Mouse (Mus musculus): ENCODE data around the gene Fam78b. TPM values are rescaled to one million over a fixed set of nuclear protein-coding genes. Genes with fewer than 3 reads are reported as not detected.
A peak's percentile ranks its signal among the peaks of the same experiment; 100 is the strongest.

The Fam78b gene
- polyA plus RNA-seq, 1 experiment: 0.17 TPM

GRCm38 (mm10) chr1:167085461-167085860 lies 84.2 kb downstream of the Fam78b start:
- H3K27me3 ChIP-seq (ENCODE audit: control insufficient read depth, insufficient read depth, low read length): no peaks in the 10 kb centered on the region
- H3K36me3 ChIP-seq (ENCODE audit: control insufficient read depth, insufficient read depth, low read length): no peaks in the 10 kb centered on the region
- no peak overlapping the region for H3K4me3 ChIP-seq (ENCODE audit: control insufficient read depth, low read depth, low read length)
- no peak overlapping the region for H3K27ac ChIP-seq (ENCODE audit: control insufficient read depth, insufficient read depth, low read depth, low read length)
- no peak for TF ChIP-seq POLR2A (IDR thresholded peaks at IDR 0.05; ENCODE audit: control insufficient read depth, low read depth, low read length)
- no peak for TF ChIP-seq CTCF (IDR thresholded peaks at IDR 0.05; ENCODE audit: control insufficient read depth, insufficient read depth, insufficient replicate concordance, low read depth, low read length)
- no peaks in the 10 kb centered on the region for H3K4me1 ChIP-seq (ENCODE audit: control insufficient read depth, insufficient read depth, low read length)

GRCm38 (mm10) chr1:167090466-167090865 lies 89.2 kb downstream of the Fam78b start:
- no peaks in the 10 kb centered on the region for H3K27me3 ChIP-seq (ENCODE audit: control insufficient read depth, insufficient read depth, low read length)
- H3K36me3 ChIP-seq (ENCODE audit: control insufficient read depth, insufficient read depth, low read length): no peaks in the 10 kb centered on the region
- H3K4me1 ChIP-seq (ENCODE audit: control insufficient read depth, insufficient read depth, low read length): no peaks in the 10 kb centered on the region
- no peak overlapping the region for H3K4me3 ChIP-seq (ENCODE audit: control insufficient read depth, low read depth, low read length)
- no peak overlapping the region for H3K27ac ChIP-seq (ENCODE audit: control insufficient read depth, insufficient read depth, low read depth, low read length)
- TF ChIP-seq CTCF (IDR thresholded peaks at IDR 0.05; ENCODE audit: control insufficient read depth, insufficient read depth, insufficient replicate concordance, low read depth, low read length) (no peak), POLR2A (IDR thresholded peaks at IDR 0.05; ENCODE audit: control insufficient read depth, low read depth, low read length) (no peak)

GRCm38 (mm10) chr1:167093551-167093950 lies 92.3 kb downstream of the Fam78b start:
- Histone ChIP-seq H3K27ac (ENCODE audit: control insufficient read depth, insufficient read depth, low read depth, low read length) (no peak overlapping the region), H3K4me3 (ENCODE audit: control insufficient read depth, low read depth, low read length) (no peak overlapping the region), H3K4me1 (ENCODE audit: control insufficient read depth, insufficient read depth, low read length) (no peaks in the 10 kb centered on the region), H3K36me3 (ENCODE audit: control insufficient read depth, insufficient read depth, low read length) (no peaks in the 10 kb centered on the region), H3K27me3 (ENCODE audit: control insufficient read depth, insufficient read depth, low read length) (no peaks in the 10 kb centered on the region)
- TF ChIP-seq POLR2A (IDR thresholded peaks at IDR 0.05; ENCODE audit: control insufficient read depth, low read depth, low read length) (no peak), CTCF (IDR thresholded peaks at IDR 0.05; ENCODE audit: control insufficient read depth, insufficient read depth, insufficient replicate concordance, low read depth, low read length) (no peak)

- Histone ChIP-seq H3K4me1 (ENCODE audit: control insufficient read depth, insufficient read depth, low read length) (no peaks in the 10 kb centered on the region), H3K4me3 (ENCODE audit: control insufficient read depth, low read depth, low read length) (no peak overlapping the region), H3K27me3 (ENCODE audit: control insufficient read depth, insufficient read depth, low read length) (no peaks in the 10 kb centered on the region), H3K27ac (ENCODE audit: control insufficient read depth, insufficient read depth, low read depth, low read length) (no peak overlapping the region), H3K36me3 (ENCODE audit: control insufficient read depth, insufficient read depth, low read length) (no peaks in the 10 kb centered on the region)
- TF ChIP-seq CTCF (IDR thresholded peaks at IDR 0.05; ENCODE audit: control insufficient read depth, insufficient read depth, insufficient replicate concordance, low read depth, low read length) (no peak), POLR2A (IDR thresholded peaks at IDR 0.05; ENCODE audit: control insufficient read depth, low read depth, low read length) (no peak)
These were observed 93.5 kb downstream of the Fam78b start for GRCm38 (mm10) chr1:167094589-167095148.

- H3K27ac ChIP-seq (ENCODE audit: control insufficient read depth, insufficient read depth, low read depth, low read length): no peak overlapping the region
- no peak overlapping the region for H3K4me3 ChIP-seq (ENCODE audit: control insufficient read depth, low read depth, low read length)
- H3K27me3 ChIP-seq (ENCODE audit: control insufficient read depth, insufficient read depth, low read length): no peaks in the 10 kb centered on the region
- TF ChIP-seq POLR2A (IDR thresholded peaks at IDR 0.05; ENCODE audit: control insufficient read depth, low read depth, low read length) (no peak), CTCF (IDR thresholded peaks at IDR 0.05; ENCODE audit: control insufficient read depth, insufficient read depth, insufficient replicate concordance, low read depth, low read length) (no peak)
- no peaks in the 10 kb centered on the region for H3K4me1 ChIP-seq (ENCODE audit: control insufficient read depth, insufficient read depth, low read length)
- no peaks in the 10 kb centered on the region for H3K36me3 ChIP-seq (ENCODE audit: control insufficient read depth, insufficient read depth, low read length)
These were observed 97.5 kb downstream of the Fam78b start for GRCm38 (mm10) chr1:167098741-167099140.

- TF ChIP-seq POLR2A (IDR thresholded peaks at IDR 0.05; ENCODE audit: control insufficient read depth, low read depth, low read length) (no peak), CTCF (IDR thresholded peaks at IDR 0.05; ENCODE audit: control insufficient read depth, insufficient read depth, insufficient replicate concordance, low read depth, low read length) (no peak)
- H3K36me3 ChIP-seq (ENCODE audit: control insufficient read depth, insufficient read depth, low read length): no peaks in the 10 kb centered on the region
These were observed 100.8 kb downstream of the Fam78b start for GRCm38 (mm10) chr1:167102046-167102445.

GRCm38 (mm10) chr1:167102566-167102965 lies 101.3 kb downstream of the Fam78b start:
- TF ChIP-seq POLR2A (IDR thresholded peaks at IDR 0.05; ENCODE audit: control insufficient read depth, low read depth, low read length): no peak
- TF ChIP-seq CTCF (IDR thresholded peaks at IDR 0.05; ENCODE audit: control insufficient read depth, insufficient read depth, insufficient replicate concordance, low read depth, low read length): no peak
- no peak overlapping the region for H3K27ac ChIP-seq (ENCODE audit: control insufficient read depth, insufficient read depth, low read depth, low read length)
- no peaks in the 10 kb centered on the region for H3K4me1 ChIP-seq (ENCODE audit: control insufficient read depth, insufficient read depth, low read length)
- H3K27me3 ChIP-seq (ENCODE audit: control insufficient read depth, insufficient read depth, low read length): no peaks in the 10 kb centered on the region
- no peaks in the 10 kb centered on the region for H3K36me3 ChIP-seq (ENCODE audit: control insufficient read depth, insufficient read depth, low read length)
- peak overlapping the region; percentile 15; the same call in 1 of the 2 replicates for H3K4me3 ChIP-seq (ENCODE audit: control insufficient read depth, low read depth, low read length)

More at GRCm38 (mm10) chr1:167102046-167102445, 100.8 kb downstream of the Fam78b start:
- no peaks in the 10 kb centered on the region for H3K27me3 ChIP-seq (ENCODE audit: control insufficient read depth, insufficient read depth, low read length)
- no peak overlapping the region for H3K27ac ChIP-seq (ENCODE audit: control insufficient read depth, insufficient read depth, low read depth, low read length)
- H3K4me3 ChIP-seq (ENCODE audit: control insufficient read depth, low read depth, low read length): no peak overlapping the region
- H3K4me1 ChIP-seq (ENCODE audit: control insufficient read depth, insufficient read depth, low read length): no peaks in the 10 kb centered on the region

Data from testis, adult 2 months (tissue).